Mouse (Mus musculus) brain, embryonic 14.5 days (tissue): ENCODE results near the gene Kctd21.

Experiments
- CTCF ChIP-seq: fragments of 200-500 bp; IDR thresholded peaks from 2 replicates; pipeline ENCODE4 v1.5.1; 2012; ENCODE audit warnings: inconsistent platforms, mild to moderate bottlenecking, moderate library complexity, borderline replicate concordance; ENCODE audit not compliant: insufficient read depth, insufficient read length; ENCODE audit errors: extremely low read depth
- POLR2A ChIP-seq: fragments of 200-500 bp; IDR thresholded peaks from 2 replicates; pipeline ENCODE4 v1.6.1; 2012; ENCODE audit warnings: mild to moderate bottlenecking, inconsistent platforms, borderline replicate concordance; ENCODE audit not compliant: poor library complexity, insufficient read depth, insufficient read length, severe bottlenecking; ENCODE audit errors: extremely low read depth

DNA sequence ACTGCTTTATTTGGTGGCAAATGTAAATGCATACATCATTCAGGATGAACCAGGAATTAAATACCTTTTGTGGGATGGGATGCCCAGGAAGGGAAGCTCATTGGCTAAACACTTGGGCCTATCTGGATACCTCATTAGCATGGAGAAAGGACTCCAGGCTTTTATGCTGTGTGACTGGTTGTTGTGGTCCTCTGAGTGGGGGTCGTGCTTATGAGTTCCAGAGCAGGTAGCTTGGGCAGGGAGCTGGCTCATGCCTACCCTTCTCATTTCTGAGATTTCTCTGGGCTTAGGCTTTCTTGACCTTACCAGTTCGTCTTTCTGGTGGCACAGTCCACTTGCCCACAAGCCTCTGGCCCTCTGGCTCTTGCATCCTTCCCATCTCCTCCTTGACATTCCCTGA lies 62.2 kb downstream of the Kctd21 start:
- TF ChIP-seq CTCF (no peak), POLR2A (no peak)
